In the genomic region with DNA sequence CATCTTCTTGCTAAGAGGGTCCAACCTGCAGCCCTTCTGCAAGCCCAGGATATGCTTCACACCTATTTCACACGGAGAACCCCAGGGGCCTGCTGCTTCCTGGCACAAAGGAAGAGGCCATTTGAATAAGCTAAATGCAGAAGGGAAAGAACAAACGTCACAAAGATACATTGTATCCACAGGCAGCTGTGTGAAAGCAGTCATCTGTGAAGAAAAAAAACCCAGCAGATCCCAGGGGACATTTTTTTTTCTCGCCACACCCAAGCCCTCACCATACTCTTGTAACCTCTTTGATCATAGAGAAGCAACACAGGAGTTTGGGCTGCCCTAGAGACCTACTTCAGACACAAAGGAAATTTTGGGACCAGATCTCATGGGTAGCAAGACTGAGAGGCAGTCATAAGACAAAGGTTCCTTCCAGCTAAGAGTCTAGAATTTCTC, we compare ENCODE assay signal across 18 mouse cellular contexts. TPM values are rescaled to one million over a fixed set of nuclear protein-coding genes. Genes with fewer than 3 reads are reported as not detected.
A peak's percentile ranks its signal among the peaks of the same experiment; 100 is the strongest.
DNase-seq lines count a peak whose midpoint lies in the region; ATAC-seq and TF ChIP-seq lines count a peak whose summit lies in the region.
"Had no signal": no experiment of that assay in that cellular context is flagged by ENCODE, and none has a peak within 500 bp of the region (broad histone marks: within the 10 kb centered on the region; RNA-seq: fewer than 3 reads in every experiment).

No protein-coding gene starts in this region.

- peak; percentile 62 for ATAC-seq in neutrophil, adult 5-6 weeks (ENCODE audit: extremely low read depth, insufficient number of reproducible peaks, low FRiP score, poor library complexity, severe bottlenecking)
- no peak for ATAC-seq in forebrain, embryonic 15.5 days (replicated peaks)
- ATAC-seq: forebrain, postnatal 0 days; inflammation-experienced regulatory T-cells, adult 6 months had no signal

- in situ Hi-C loops in ES-E14 (cut with MboI; ENCODE audit: low sequenced_read_pairs in 2 of 2, unreplicated experiment in 2 of 2), result no loop called here

- no peaks in the 10 kb centered on the region for H3K27me3 ChIP-seq in forebrain, embryonic 15.5 days
- H3K27me3 ChIP-seq: embryonic facial prominence, embryonic 13.5 days; neural tube, embryonic 13.5 days had no signal

- WGBS in forebrain, embryonic 15.5 days, result 19% methylated on average over 3 of the region's 3 CpGs

- no peak overlapping the region for H3K4me3 ChIP-seq in ES-E14 (ENCODE audit: insufficient read depth in 1 of 2, low read depth in 1 of 2, low read length in 2 of 2, poor library complexity in 1 of 2, severe bottlenecking in 1 of 2)
- no peak overlapping the region for H3K4me3 ChIP-seq in forebrain, embryonic 15.5 days
- H3K4me3 ChIP-seq: embryonic facial prominence, embryonic 13.5 days; gastrocnemius, adult 2 months; neural tube, embryonic 13.5 days had no signal

- H3K4me1 ChIP-seq in ES-E14 (ENCODE audit: control insufficient read depth in 2 of 2, insufficient read depth in 2 of 2, low read length in 2 of 2, poor library complexity in 1 of 2), result peaks cover 7 to 14% of the 10 kb centered on the region in 2 experiments
- H3K4me1 ChIP-seq in forebrain, embryonic 15.5 days, result no peaks in the 10 kb centered on the region
- H3K4me1 ChIP-seq: embryonic facial prominence, embryonic 13.5 days had no signal

- no peaks in the 10 kb centered on the region for H3K36me3 ChIP-seq in ES-E14 (ENCODE audit: control insufficient read depth, insufficient read depth, low read length, poor library complexity, severe bottlenecking)
- no peaks in the 10 kb centered on the region for H3K36me3 ChIP-seq in forebrain, embryonic 15.5 days
- H3K36me3 ChIP-seq: embryonic facial prominence, embryonic 13.5 days; neural tube, embryonic 13.5 days had no signal

- no peak overlapping the region for H3K27ac ChIP-seq in ES-E14 (ENCODE audit: insufficient read depth, low read depth, low read length, poor library complexity, severe bottlenecking)
- H3K27ac ChIP-seq in forebrain, embryonic 15.5 days (replicated peaks), result no peak overlapping the region
- H3K27ac ChIP-seq: embryonic facial prominence, embryonic 13.5 days; gastrocnemius, adult 2 months; neural tube, embryonic 13.5 days had no signal

- H3K4me2 ChIP-seq in forebrain, embryonic 15.5 days (replicated peaks), result no peak overlapping the region
- H3K4me2 ChIP-seq: embryonic facial prominence, embryonic 13.5 days; liver, embryonic 11.5 days; neural tube, embryonic 13.5 days had no signal

- no peaks in the 10 kb centered on the region for H3K9me3 ChIP-seq in ES-E14 (ENCODE audit: control insufficient read depth, insufficient read depth, low read depth, low read length)
- no peaks in the 10 kb centered on the region for H3K9me3 ChIP-seq in forebrain, embryonic 15.5 days
- H3K9me3 ChIP-seq: embryonic facial prominence, embryonic 13.5 days; neural tube, embryonic 13.5 days had no signal

- H3K9ac ChIP-seq in ES-E14 (ENCODE audit: insufficient read depth, low read depth, low read length, poor library complexity, severe bottlenecking), result no peak overlapping the region
- H3K9ac ChIP-seq in forebrain, embryonic 15.5 days (replicated peaks), result no peak overlapping the region
- H3K9ac ChIP-seq: embryonic facial prominence, embryonic 13.5 days; forebrain, postnatal 0 days; neural tube, embryonic 13.5 days had no signal

- peak; percentile 24 for DNase-seq in retina, postnatal 1 day
- no peak for DNase-seq in retina, embryonic 14.5 days (ENCODE audit: low spot score)
- no peak for DNase-seq in ES-E14 (ENCODE audit: low read depth, low spot score)
- no peak for DNase-seq in left cerebral cortex, adult 8-10 months (ENCODE audit: low spot score in 2 of 2)
- DNase-seq in right cerebral cortex, postnatal 4 days, result no peak
- DNase-seq: adrenal gland, postnatal 36 days; cerebellum, adult 9-10 months; forebrain, postnatal 0 days; gastrocnemius, adult 2 months; heart, adult 11 months; kidney, adult 9 months; kidney, postnatal 4 days had no signal

TF ChIP-seq in ES-E14, 5 proteins besides CTCF, POLR2A, EP300 and RAD21:
- peak; percentile 79 for TF ChIP-seq ZNF384 (IDR thresholded peaks at IDR 0.05; ENCODE audit: low read depth, low read length)
- TF ChIP-seq MAFK (IDR thresholded peaks at IDR 0.05; ENCODE audit: insufficient read depth, low read depth, low read length), result no peak

RNA-seq across cellular contexts. Expression of gene Scd1, which starts 31.1 kb away (rescaled TPM):
- total RNA-seq in ES-E14 (2012; rRNA removed), result 37.2 and 45.8 TPM in 2 replicates
- 296 and 305 TPM in 2 replicates for total RNA-seq in neutrophil, adult 5-6 weeks (2017)
- 3.5 and 4.0 TPM in 2 replicates for polyA plus RNA-seq in forebrain, embryonic 15.5 days (2015; fragmentation: Nextera tagmentation; extraction: Ambion mirVana)
- 100 to 1,000 TPM; 171 to 176 (median 174) TPM for total RNA-seq in left cerebral cortex, adult 8-10 months (2022)

RNA-seq across cellular contexts. Expression of gene Scd4, which starts 43.6 kb away (rescaled TPM):
- total RNA-seq in ES-E14 (2012; rRNA removed), result 0.13 TPM in 1 of 2 replicates, not detected in the other
- total RNA-seq in neutrophil, adult 5-6 weeks (2017), result 0.12 and 1.0 TPM in 2 replicates
- polyA plus RNA-seq in forebrain, embryonic 15.5 days (2015; fragmentation: Nextera tagmentation; extraction: Ambion mirVana), result 0.15 and 0.23 TPM in 2 replicates
- 1 to 10 TPM; 2.3 to 3.4 (median 2.8) TPM for total RNA-seq in left cerebral cortex, adult 8-10 months (2022)
